Mouse (Mus musculus) embryonic stem cell, embryonic (primary cell): ENCODE measurements around the gene Aqp11.

ENCODE experiments used
- CTCF ChIA-PET, 4 experiments: fragments of 300-600 bp in 2 of 4; fragments of 350-600 bp in 2 of 4; sonication (Branson Sonifier 250); formaldehyde crosslinking; loops; one replicate each; lab custom pipeline; 2022; ENCODE audit warnings: inconsistent platforms in 2 of 4; lab: Charles Lee
- POLR2A ChIA-PET, 4 experiments: fragments of 300-600 bp in 2 of 4; fragments of 350-600 bp in 2 of 4; sonication (Branson Sonifier 250); formaldehyde crosslinking; loops; one replicate each; lab custom pipeline; 2022; ENCODE audit warnings: antibody characterized with exemption in 4 of 4, inconsistent platforms in 1 of 4; lab: Charles Lee

Gene Aqp11

GRCm38 (mm10) chr7:97696506-97697254 is 41.4 kb downstream of the Aqp11 start, which contains the start of gene Clns1a:
Gene Clns1a (plus strand): TSS chr7:97696634.
- POLR2A ChIA-PET = interaction anchor here (0.6 to 3.7 kb wide), 38 partner anchors 9 to 912 kb away, joined by 3 to 17 read pairs (median 4); partner anchors contain the start of genes Rsf1 (in 3 of the 4), Aamdc (in 2 of the 4), Ints4 (in 2 of the 4) and Alg8 (in 1 of the 4)
- CTCF ChIA-PET = interaction anchor here in 1 of 4 experiments (1.4 kb wide), 1 partner anchor 272 kb away, joined by 4 read pairs; no protein-coding TSS in a partner anchor

GRCm38 (mm10) chr7:97696133-97696505 is 42.0 kb downstream of the Aqp11 start:
- CTCF ChIA-PET = interaction anchor here in 1 of 4 experiments (1.4 kb wide), 1 partner anchor 271 kb away, joined by 4 read pairs; no protein-coding TSS in a partner anchor

DNA sequence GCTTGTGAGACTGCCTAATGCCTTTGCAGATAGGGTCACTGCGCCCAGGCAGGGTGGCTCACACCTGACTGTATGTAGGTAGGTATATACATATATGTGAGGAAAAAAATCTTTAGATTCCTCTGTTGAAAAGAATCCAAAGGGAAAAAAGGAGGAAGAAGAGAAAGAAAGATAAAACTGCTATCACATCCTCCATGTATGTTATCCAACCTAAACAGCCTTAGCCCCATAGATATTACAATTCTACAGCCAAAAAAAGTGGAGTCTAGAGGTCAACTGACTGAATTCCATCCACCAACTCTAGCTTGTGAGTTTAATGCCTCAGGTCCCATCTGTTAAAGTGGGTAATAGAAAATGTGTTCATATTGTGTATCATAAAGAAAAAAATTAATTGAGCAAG is 42.6 kb downstream of the Aqp11 start:
- ChIA-PET POLR2A (interaction anchor here in 2 of 4 experiments (0.9 to 2.6 kb wide), 3 partner anchors 10 to 24 kb away, joined by 3 to 10 read pairs (median 4); no protein-coding TSS in a partner anchor), CTCF (no interaction called here)

More at GRCm38 (mm10) chr7:97696133-97696505, 42.0 kb downstream of the Aqp11 start:
- POLR2A ChIA-PET = interaction anchor here in 3 of 4 experiments (0.7 to 3.7 kb wide), 25 partner anchors 9 to 324 kb away, joined by 3 to 17 read pairs (median 4); partner anchors contain the start of genes Aamdc (in 2 of the 3), Rsf1 (in 2 of the 3), Alg8 (in 1 of the 3) and Aqp11 (in 1 of the 3)

GRCm38 (mm10) chr7:97687831-97688230 is 50.3 kb downstream of the Aqp11 start:
- POLR2A ChIA-PET = interaction anchor here in 2 of 4 experiments (0.8 to 1.6 kb wide), 11 partner anchors 9 to 298 kb away, joined by 3 to 5 read pairs (median 3); partner anchors contain the start of genes Aamdc (in 1 of the 2), Clns1a (in 1 of the 2) and Rsf1 (in 1 of the 2)
- CTCF ChIA-PET = interaction anchor here in 1 of 4 experiments (0.7 kb wide), 1 partner anchor 418 kb away, joined by 4 read pairs; no protein-coding TSS in a partner anchor

DNA sequence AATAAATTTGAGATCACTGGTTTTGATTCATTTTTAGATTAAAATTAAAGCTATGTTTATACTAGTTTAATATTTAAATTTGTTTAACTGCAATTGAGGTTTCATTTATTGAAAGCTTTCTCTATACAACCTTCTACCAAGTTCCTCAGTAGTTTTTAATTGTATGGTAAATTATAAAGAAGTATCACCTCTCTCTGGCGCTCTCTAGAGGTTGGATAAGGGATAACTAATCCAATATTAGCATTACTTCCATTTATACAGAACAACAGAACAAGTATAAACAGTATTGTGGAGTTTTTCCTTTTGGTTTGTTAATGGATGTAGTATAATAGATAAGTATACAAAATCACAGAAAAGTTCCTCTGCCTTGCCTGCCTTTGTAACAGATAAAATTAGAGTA is 58.9 kb downstream of the Aqp11 start:
- ChIA-PET POLR2A (interaction anchor here in 1 of 4 experiments (0.5 to 1.3 kb wide), 4 partner anchors 13 to 100 kb away, joined by 3 to 6 read pairs (median 4); partner anchors contain the start of genes Aamdc and Rsf1), CTCF (interaction anchor here in 1 of 4 experiments (0.6 kb wide), 1 partner anchor 48 kb away, joined by 3 read pairs; no protein-coding TSS in a partner anchor)
